Mouse (Mus musculus): ENCODE results near the gene Map4k1.

Map4k1 gene

GRCm38 (mm10) chr7:29028761-29029160 lies 46.9 kb downstream of the Map4k1 start:
- DNase-seq: no peak

GRCm38 (mm10) chr7:29029690-29030656 lies 48.1 kb downstream of the Map4k1 start:
- DNase-seq: no peak

- DNase-seq: no peak
Measured at GRCm38 (mm10) chr7:29031641-29032040, 49.8 kb downstream of the Map4k1 start.

- no peak for DNase-seq
Measured at GRCm38 (mm10) chr7:29032685-29033084, 50.8 kb downstream of the Map4k1 start.

- no peak for DNase-seq
Measured at GRCm38 (mm10) chr7:29037261-29037660, 55.4 kb downstream of the Map4k1 start.

GRCm38 (mm10) chr7:29039604-29039984 lies 57.7 kb downstream of the Map4k1 start:
- peak; percentile 91 to 93 for DNase-seq

GRCm38 (mm10) chr7:29039985-29040661 lies 58.3 kb downstream of the Map4k1 start:
- peak in 1 of 2 experiments; percentile 14 for DNase-seq

- no peak for DNase-seq
Measured at GRCm38 (mm10) chr7:29041194-29041593, 59.3 kb downstream of the Map4k1 start.

GRCm38 (mm10) chr7:29043016-29043673 lies 61.3 kb downstream of the Map4k1 start:
- DNase-seq: peak; percentile 59 to 75

GRCm38 (mm10) chr7:29043674-29044057 lies 61.8 kb downstream of the Map4k1 start:
- DNase-seq: no peak

- peak; percentile 13 to 37 for DNase-seq
Measured at GRCm38 (mm10) chr7:29044302-29044701, 62.5 kb downstream of the Map4k1 start.

- DNase-seq: no peak
Measured at GRCm38 (mm10) chr7:29046533-29046932, 64.7 kb downstream of the Map4k1 start.

- DNase-seq: peak in 1 of 2 experiments; percentile 48
Measured at GRCm38 (mm10) chr7:29048070-29048469, 66.2 kb downstream of the Map4k1 start.

- no peak for DNase-seq
Measured at GRCm38 (mm10) chr7:29048615-29049014, 66.8 kb downstream of the Map4k1 start.

- peak; percentile 77 to 80 for DNase-seq
Measured at GRCm38 (mm10) chr7:29050797-29051196, 68.9 kb downstream of the Map4k1 start.

GRCm38 (mm10) chr7:29052821-29053220 lies 71.0 kb downstream of the Map4k1 start:
- DNase-seq: no peak

Data from cerebellum, postnatal 14 days (tissue).